Mouse (Mus musculus) lung, postnatal 0 days (tissue): Measurements from ENCODE around the gene Pank1.

Experiments
- CTCF ChIP-seq: IDR thresholded peaks from 2 replicates; pipeline ENCODE4 v1.5.1; 2016; ENCODE audit warnings: antibody characterized with exemption, mild to moderate bottlenecking
- EP300 ChIP-seq: IDR thresholded peaks from 2 replicates; pipeline ENCODE4 v1.6.1; 2016; ENCODE audit warnings: antibody characterized with exemption, mild to moderate bottlenecking, control low read depth

GRCm38 (mm10) chr19:34895082-34895481, 15.8 kb upstream of the Pank1 start:
- TF ChIP-seq CTCF (no peak), EP300 (no peak)
